Mouse (Mus musculus) E14TG2a.4 (cell line): ENCODE measurements around the gene Vsx2.

Experiments
- CTCF ChIP-seq: conservative IDR thresholded peaks from 2 replicates; pipeline ENCODE4 v1.5.1; 2014; ENCODE audit warnings: low read length
- NANOG ChIP-seq: IDR thresholded peaks from 2 replicates; pipeline ENCODE4 v1.6.1; 2014; ENCODE audit warnings: borderline replicate concordance, low read length, mixed read lengths
- POU5F1 ChIP-seq: IDR thresholded peaks from 2 replicates; pipeline ENCODE4 v1.6.1; 2014; ENCODE audit warnings: low read length, borderline replicate concordance

GRCm38 (mm10) chr12:84530426-84530825, 39.1 kb upstream of the Vsx2 start:
- no peak for TF ChIP-seq CTCF
- TF ChIP-seq NANOG, result no peak
- TF ChIP-seq POU5F1, result no peak
